Mouse (Mus musculus) liver, embryonic 15.5 days (tissue): ENCODE data around the gene Fam71e2. TPM values are rescaled to one million over a fixed set of nuclear protein-coding genes. Genes with fewer than 3 reads are reported as not detected.
A peak's percentile ranks its signal among the peaks of the same experiment; 100 is the strongest.
"Not testable (repeated sequence)": the region's sequence is repeated elsewhere in the genome, so short reads cannot be mapped to it uniquely, and the experiment has no call there.

Experiments used
- ATAC-seq: fragments of 200-750 bp; cut with Nextera tagmentation; 2 replicates; pipeline ENCODE4 v1.8.0; 2017; ENCODE audit warnings: moderate number of reproducible peaks, mild to moderate bottlenecking, moderate library complexity; ENCODE audit not compliant: insufficient read depth
- H3K27ac ChIP-seq: fragments of 300-500 bp; sonication (generic); replicated peaks from 2 replicates; pipeline ENCODE4 v1.5.1; 2015; ENCODE audit warnings: mild to moderate bottlenecking, inconsistent platforms
- H3K27me3 ChIP-seq: fragments of 300-500 bp; sonication (generic); 2 replicates; pipeline ENCODE4 v1.6.1; 2015; ENCODE audit warnings: mild to moderate bottlenecking, inconsistent platforms
- H3K36me3 ChIP-seq: fragments of 300-500 bp; sonication (generic); replicated peaks from 2 replicates; pipeline ENCODE4 v1.6.1; 2015; ENCODE audit warnings: moderate library complexity, mild to moderate bottlenecking, inconsistent platforms
- H3K4me1 ChIP-seq: fragments of 300-500 bp; sonication (generic); replicated peaks from 2 replicates; pipeline ENCODE4 v1.6.1; 2015; ENCODE audit warnings: inconsistent platforms
- H3K4me2 ChIP-seq: fragments of 300-500 bp; sonication (generic); 2 replicates; pipeline ENCODE4 v1.6.1; 2015; ENCODE audit warnings: moderate library complexity, mild to moderate bottlenecking, inconsistent platforms
- H3K4me3 ChIP-seq: fragments of 300-500 bp; sonication (generic); replicated peaks from 2 replicates; pipeline ENCODE4 v1.5.1; 2015; ENCODE audit warnings: mild to moderate bottlenecking, inconsistent platforms
- H3K9ac ChIP-seq: fragments of 300-500 bp; sonication (generic); 2 replicates; pipeline ENCODE4 v1.6.1; 2015; ENCODE audit warnings: moderate library complexity, mild to moderate bottlenecking, inconsistent platforms
- H3K9me3 ChIP-seq: fragments of 300-500 bp; sonication (generic); replicated peaks from 2 replicates; pipeline ENCODE4 v1.6.1; 2016; ENCODE audit warnings: inconsistent platforms
- WGBS: fragments of 180-500 bp; shearing (Covaris S2); methylation state at CpG from one replicate; pipeline ENCODE4 v1.1.7; 2015; ENCODE audit warnings: mixed read lengths; ENCODE audit not compliant: insufficient replicate concordance; 5-methylcytosine and 5-hydroxymethylcytosine counted together
- polyA plus RNA-seq: library from polyadenylated mRNA; unstranded; fragments of >200 nt; fragmentation: Nextera tagmentation; extraction: Ambion mirVana; gene quantifications from 2 replicates; pipeline ENCODE4 v1.2.1, GENCODE M21; 2015

The Fam71e2 gene
- polyA plus RNA-seq, 1 experiment from 2014 or later = not detected

GRCm38 (mm10) chr7:4793674-4794073 lies 22.6 kb upstream of the Fam71e2 start:
- no peaks in the 10 kb centered on the region for H3K27me3 ChIP-seq

DNA sequence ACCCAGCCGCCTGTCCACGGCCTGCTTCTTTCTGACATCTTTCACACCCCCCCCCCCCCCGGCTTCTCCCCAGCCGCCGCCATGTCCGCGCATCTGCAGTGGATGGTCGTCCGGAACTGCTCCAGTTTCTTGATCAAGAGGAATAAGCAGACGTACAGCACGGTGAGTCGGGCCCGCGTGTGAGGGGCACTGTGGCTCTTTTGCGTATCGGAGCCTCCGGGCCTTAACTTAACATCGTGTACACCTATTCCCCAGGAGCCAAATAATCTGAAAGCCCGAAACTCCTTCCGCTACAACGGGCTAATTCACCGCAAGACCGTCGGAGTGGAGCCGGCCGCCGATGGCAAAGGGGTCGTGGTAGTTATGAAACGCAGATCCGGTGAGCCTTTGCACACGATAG lies 22.1 kb upstream of the Fam71e2 start:
- peak overlapping the region; percentile 96 for H3K4me3 ChIP-seq
- H3K36me3 ChIP-seq = peaks cover 46% of the 10 kb centered on the region
- peak; percentile 6 for ATAC-seq
- H3K27me3 ChIP-seq, H3K9me3 ChIP-seq: not testable (repeated sequence)
- peak overlapping the region; percentile 79 for H3K4me2 ChIP-seq
- H3K4me1 ChIP-seq = peaks cover 49% of the 10 kb centered on the region
- peak overlapping the region; percentile 95 for H3K27ac ChIP-seq
- under 1% methylated on average over 31 of the region's 31 CpGs for WGBS
- H3K9ac ChIP-seq = peak overlapping the region; percentile 95

More at GRCm38 (mm10) chr7:4793674-4794073, 22.6 kb upstream of the Fam71e2 start:
- Histone ChIP-seq H3K36me3 (peaks cover 46% of the 10 kb centered on the region), H3K9ac (peak overlapping the region; percentile 95), H3K27ac (peak overlapping the region; percentile 95), H3K4me3 (peak overlapping the region; percentile 96), H3K9me3 (no peaks in the 10 kb centered on the region), H3K4me1 (peaks cover 45% of the 10 kb centered on the region), H3K4me2 (peak overlapping the region; percentile 79)
- no peak for ATAC-seq
- WGBS = 22% methylated on average over 4 of the region's 4 CpGs

DNA sequence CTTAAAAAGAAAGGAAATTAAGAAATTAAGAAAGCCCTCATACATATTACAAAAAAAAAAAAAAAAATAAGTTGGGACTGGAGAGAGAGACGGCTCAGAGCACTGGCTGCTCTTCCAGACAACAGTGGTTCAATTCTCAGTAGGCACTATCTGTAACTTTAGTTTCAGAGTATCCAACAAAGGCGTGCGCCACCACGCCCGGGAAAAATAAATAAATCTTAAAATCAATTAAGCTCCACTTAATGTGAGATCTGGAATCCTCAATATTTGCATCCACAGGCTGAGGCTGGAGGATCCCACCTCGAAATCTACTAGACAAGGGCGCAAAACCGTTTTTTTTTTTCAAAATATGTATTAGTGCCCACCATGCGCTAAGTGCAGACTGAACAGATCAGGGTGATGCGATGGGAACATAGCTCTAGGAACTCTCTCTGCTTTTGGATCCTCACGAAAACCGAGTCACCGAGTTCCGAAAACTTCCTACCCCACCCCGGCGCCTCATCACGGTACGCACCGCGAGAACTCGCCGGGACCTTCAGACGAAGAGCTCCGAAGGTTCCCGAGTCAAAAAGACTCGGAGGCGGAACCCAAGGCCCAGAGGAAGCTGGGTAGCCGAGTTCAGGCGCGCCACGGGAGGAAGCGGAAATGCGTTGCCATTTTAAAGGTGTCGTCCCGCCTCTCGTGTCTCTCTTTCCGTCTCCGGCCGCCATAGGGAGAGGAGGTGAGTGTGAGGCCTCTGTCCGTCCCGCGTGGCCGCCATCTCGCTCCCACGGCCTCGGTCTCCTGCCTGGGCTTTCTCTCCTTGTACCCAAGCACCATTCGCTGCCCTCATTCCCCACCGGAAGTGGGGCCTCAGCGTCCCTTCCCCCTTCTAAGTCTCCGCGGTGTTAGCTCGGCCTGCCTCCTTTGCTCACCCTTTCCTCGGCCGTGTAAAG lies 21.4 kb upstream of the Fam71e2 start, which contains the start of gene Rpl28:
TSS of gene Rpl28 (plus strand) at position 597 of the 935 bp plus-strand sequence.
- Histone ChIP-seq H3K4me3 (peak within 1 kb of the TSS; percentile 96), H3K9me3 (no peaks in the 10 kb centered on the region), H3K36me3 (peaks cover 43% of the 10 kb centered on the region), H3K4me2 (peak within 1 kb of the TSS; percentile 79), H3K27ac (peak within 1 kb of the TSS; percentile 95), H3K9ac (peak within 1 kb of the TSS; percentile 95), H3K4me1 (peaks cover 56% of the 10 kb centered on the region), H3K27me3 (no peaks in the 10 kb centered on the region)
- WGBS = 1% methylated on average over 54 of the region's 54 CpGs
- peak; percentile 83 for ATAC-seq

DNA sequence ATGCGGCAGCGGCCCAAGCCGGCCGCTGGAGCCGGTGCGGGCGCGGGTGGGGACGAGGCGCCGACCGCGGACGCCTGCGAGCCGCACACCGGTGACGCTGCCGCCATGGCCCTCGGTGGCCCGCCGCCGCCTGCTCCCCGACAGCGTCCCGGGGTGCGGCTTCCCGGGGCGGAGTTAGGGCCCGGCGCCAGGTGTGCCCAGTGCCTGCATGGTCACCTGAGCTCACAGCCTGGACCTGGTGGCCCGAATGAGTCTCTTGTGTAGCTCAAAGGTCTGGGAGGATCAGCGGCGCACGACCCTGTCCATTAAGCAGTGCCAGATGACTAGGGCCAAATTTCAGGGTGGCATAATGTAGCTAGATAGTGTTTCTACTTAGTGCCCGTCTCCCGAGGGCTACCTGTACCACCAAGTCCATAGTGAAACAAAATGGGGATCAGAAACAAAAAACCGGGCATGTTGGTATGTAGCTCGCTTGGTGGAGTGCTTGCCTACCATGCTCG lies 18.4 kb upstream of the Fam71e2 start, which contains the start of gene Tmem238:
TSS of gene Tmem238 (minus strand) at position 221 of the 500 bp plus-strand sequence.
- peak within 1 kb of the TSS; percentile 97 for H3K4me2 ChIP-seq
- H3K4me3 ChIP-seq = peak within 1 kb of the TSS; percentile 76
- peak within 1 kb of the TSS; percentile 74 for H3K27ac ChIP-seq
- peak within 1 kb of the TSS; percentile 81 for H3K9ac ChIP-seq
- H3K36me3 ChIP-seq = peaks cover 20% of the 10 kb centered on the region
- H3K27me3 ChIP-seq = no peaks in the 10 kb centered on the region
- no peaks in the 10 kb centered on the region for H3K9me3 ChIP-seq
- ATAC-seq = peak; percentile 39
- H3K4me1 ChIP-seq = peaks cover 52% of the 10 kb centered on the region
- 7% methylated on average over 40 of the region's 40 CpGs for WGBS

GRCm38 (mm10) chr7:4788499-4789435 lies 17.7 kb upstream of the Fam71e2 start:
- Histone ChIP-seq H3K4me2 (peak overlapping the region; percentile 97), H3K36me3 (peaks cover 13% of the 10 kb centered on the region), H3K27me3 (no peaks in the 10 kb centered on the region), H3K27ac (peak overlapping the region; percentile 74), H3K4me1 (peaks cover 52% of the 10 kb centered on the region), H3K9me3 (no peaks in the 10 kb centered on the region), H3K9ac (peak overlapping the region; percentile 81), H3K4me3 (peak overlapping the region; percentile 76)
- 1% methylated on average over 64 of the region's 64 CpGs for WGBS
- ATAC-seq = peak; percentile 46

DNA sequence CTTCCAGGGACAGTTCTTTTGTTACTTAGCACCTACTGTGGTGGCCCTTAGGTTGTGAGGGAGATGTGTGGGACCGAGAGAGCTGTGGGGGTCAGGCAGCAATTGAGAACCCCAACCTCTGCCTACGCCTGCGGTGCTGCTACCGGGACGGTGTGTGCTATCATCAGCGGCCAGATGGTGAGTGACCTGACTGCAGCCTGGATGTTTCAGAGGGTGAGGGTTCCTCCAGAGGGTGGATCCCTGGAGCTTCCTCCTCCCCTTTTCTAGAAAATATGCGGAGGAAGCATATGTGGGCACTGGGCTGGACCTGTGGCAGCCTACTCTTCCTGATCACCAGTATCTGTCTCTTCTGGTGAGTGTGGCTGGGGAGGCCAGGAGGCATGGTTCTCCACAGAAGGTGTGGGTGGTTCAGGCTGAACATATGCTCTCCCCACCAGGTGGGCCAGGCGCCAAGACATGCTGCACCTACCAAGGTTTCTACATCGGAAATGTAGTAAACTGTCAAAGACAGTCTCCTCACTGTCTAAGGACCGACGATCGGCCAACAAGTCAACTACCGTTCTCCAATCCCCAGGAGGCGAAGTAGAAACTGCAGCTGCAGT lies 12.7 kb upstream of the Fam71e2 start:
- Histone ChIP-seq H3K9me3 (no peaks in the 10 kb centered on the region), H3K4me2 (peak overlapping the region; percentile 5; the same call in 1 of the 2 replicates), H3K4me3 (no peak overlapping the region), H3K9ac (no peak overlapping the region), H3K4me1 (peaks cover 37% of the 10 kb centered on the region), H3K27me3 (peaks cover 43% of the 10 kb centered on the region), H3K36me3 (peaks cover 9% of the 10 kb centered on the region; the same call in 1 of the 2 replicates), H3K27ac (no peak overlapping the region)
- 44% methylated on average over 14 of the region's 14 CpGs for WGBS
- peak; percentile 50 for ATAC-seq

- H3K4me1 ChIP-seq = peaks cover 27% of the 10 kb centered on the region
- peaks cover 9% of the 10 kb centered on the region; the same call in 1 of the 2 replicates for H3K36me3 ChIP-seq
- no peak within 1 kb of the TSS for H3K27ac ChIP-seq
- no peak within 1 kb of the TSS for H3K4me3 ChIP-seq
- peaks cover 53% of the 10 kb centered on the region for H3K27me3 ChIP-seq
- 62% methylated on average over 2 of the region's 2 CpGs for WGBS
- peak within 1 kb of the TSS; percentile 5; the same call in 1 of the 2 replicates for H3K4me2 ChIP-seq
- H3K9me3 ChIP-seq = no peaks in the 10 kb centered on the region
- no peak within 1 kb of the TSS for H3K9ac ChIP-seq
- no peak for ATAC-seq
Observed at GRCm38 (mm10) chr7:4782759-4783158, 11.7 kb upstream of the Fam71e2 start, which contains the start of the genes Il11 and Tmem190. Gene Il11 (minus strand): TSS chr7:4782859. Gene Tmem190 (plus strand): TSS chr7:4782937.

DNA sequence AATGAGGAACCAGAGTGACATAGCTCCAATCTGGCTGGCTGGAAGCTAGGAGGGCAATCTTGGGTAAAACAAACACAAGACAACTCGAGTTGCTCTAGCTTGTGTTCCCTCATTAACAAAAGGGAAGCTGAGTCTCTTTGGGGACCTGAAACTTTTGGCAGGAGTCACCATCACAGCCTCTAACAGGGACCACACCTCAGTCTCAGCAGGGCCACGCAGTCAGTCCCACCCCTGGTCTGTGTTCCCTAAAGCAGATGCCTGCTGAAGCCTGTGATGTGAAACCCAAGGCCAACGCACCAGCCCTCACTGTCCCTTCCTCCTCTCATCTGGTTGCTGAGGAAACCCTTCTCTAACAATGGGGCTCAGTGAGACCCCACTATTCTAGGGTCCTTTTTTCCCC lies 11.0 kb upstream of the Fam71e2 start:
- H3K4me3 ChIP-seq = no peak overlapping the region
- peaks cover 25% of the 10 kb centered on the region for H3K4me1 ChIP-seq
- no peak overlapping the region for H3K27ac ChIP-seq
- peaks cover 5% of the 10 kb centered on the region; the same call in 1 of the 2 replicates for H3K36me3 ChIP-seq
- ATAC-seq = no peak
- no peak overlapping the region for H3K9ac ChIP-seq
- WGBS = 30% methylated on average over 3 of the region's 3 CpGs
- H3K9me3 ChIP-seq = no peaks in the 10 kb centered on the region
- no peak overlapping the region for H3K4me2 ChIP-seq
- peaks cover 60% of the 10 kb centered on the region for H3K27me3 ChIP-seq

DNA sequence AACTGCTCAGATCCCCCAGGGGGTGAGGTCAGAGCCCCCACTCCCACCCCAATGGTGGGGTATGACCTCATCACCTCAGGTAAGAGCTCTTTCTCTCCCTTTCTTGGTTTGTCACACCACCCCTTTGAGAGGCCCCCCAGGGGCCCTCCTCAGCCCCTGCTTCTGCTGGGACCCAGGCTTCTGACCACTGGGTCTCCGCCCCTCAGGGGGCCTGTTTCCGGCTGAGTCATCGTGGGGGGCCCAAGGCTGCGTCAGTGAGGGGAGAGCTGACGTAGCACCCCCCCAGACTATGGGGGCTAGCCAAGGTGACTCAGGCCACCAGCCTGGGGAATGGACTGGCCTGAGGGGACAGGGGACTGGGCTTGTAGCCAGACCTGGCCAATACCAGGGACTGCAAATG lies 8.8 kb upstream of the Fam71e2 start:
- peaks cover 4% of the 10 kb centered on the region; the same call in 1 of the 2 replicates for H3K36me3 ChIP-seq
- ATAC-seq = no peak

More for the DNA sequence above, 8.8 kb upstream of the Fam71e2 start:
- H3K27me3 ChIP-seq = peaks cover 82% of the 10 kb centered on the region
- no peak overlapping the region for H3K27ac ChIP-seq
- H3K4me3 ChIP-seq = no peak overlapping the region
- H3K9me3 ChIP-seq = no peaks in the 10 kb centered on the region
- WGBS = 7% methylated on average over 5 of the region's 5 CpGs
- no peak overlapping the region for H3K4me2 ChIP-seq
- H3K9ac ChIP-seq = no peak overlapping the region
- H3K4me1 ChIP-seq = peaks cover 27% of the 10 kb centered on the region
